Mouse (Mus musculus) forelimb bud, embryonic 11.5 days (tissue): ENCODE measurements at regions not wholly inside any gene's neighbourhood (a gene's known extent, or its start where the extent isn't known, plus 50 kb on each side); places are given as distances from the start of the nearest gene placed in this dataset.
"Not testable (repeated sequence)": the region's sequence is repeated elsewhere in the genome, so short reads cannot be mapped to it uniquely, and the experiment has no call there.

Experiments
- DNase-seq: peaks from one replicate; pipeline ENCODE4 v3.0.0-alpha.2; 2012; ENCODE audit warnings: low read depth, low spot score

GRCm38 (mm10) chr2:57185151-57185550 lies 52.3 kb upstream of the Gpd2 start:
- DNase-seq, result no peak

GRCm38 (mm10) chr2:57183108-57183507 lies 54.3 kb upstream of the Gpd2 start:
- not testable (repeated sequence) for DNase-seq

DNA sequence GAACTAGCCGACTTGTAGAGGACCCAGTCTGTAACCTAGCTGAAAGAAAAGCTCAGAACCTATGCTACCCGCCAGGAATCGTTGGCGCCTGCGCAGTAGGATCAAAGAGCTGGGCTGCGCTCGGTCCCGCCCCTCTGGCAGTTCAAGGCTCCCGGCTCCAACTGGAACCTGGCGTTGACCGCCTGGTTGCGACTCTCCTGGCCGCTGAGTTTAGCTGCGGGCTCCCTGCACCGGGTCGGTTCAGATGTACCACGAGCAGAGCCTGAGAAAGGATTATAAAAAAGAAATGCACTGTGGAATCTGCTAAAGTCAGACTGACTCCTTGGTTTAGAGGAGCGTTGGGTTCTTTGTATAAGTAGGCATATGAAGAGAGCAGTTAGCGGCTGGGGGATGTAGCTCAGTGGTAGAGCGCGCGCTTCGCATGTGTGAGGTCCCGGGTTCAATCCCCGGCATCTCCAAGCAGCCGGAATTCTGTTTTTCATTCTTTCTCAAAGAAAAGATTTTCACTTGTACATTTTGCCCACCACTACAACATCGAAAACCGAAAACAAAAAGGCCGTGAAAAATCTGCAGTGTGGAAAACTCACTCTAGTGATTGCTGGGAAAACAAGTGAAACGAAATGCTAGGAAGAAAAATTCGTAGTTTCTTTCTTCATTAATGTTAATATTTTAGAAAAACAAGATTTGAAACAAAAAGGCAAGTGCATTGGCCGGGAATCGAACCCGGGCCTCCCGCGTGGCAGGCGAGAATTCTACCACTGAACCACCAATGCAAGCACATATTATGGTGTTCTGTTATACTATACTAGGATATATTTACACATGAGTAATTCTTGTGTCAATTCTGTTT lies 55.5 kb upstream of the Gpd2 start:
- peak; percentile 89 for DNase-seq

DNA sequence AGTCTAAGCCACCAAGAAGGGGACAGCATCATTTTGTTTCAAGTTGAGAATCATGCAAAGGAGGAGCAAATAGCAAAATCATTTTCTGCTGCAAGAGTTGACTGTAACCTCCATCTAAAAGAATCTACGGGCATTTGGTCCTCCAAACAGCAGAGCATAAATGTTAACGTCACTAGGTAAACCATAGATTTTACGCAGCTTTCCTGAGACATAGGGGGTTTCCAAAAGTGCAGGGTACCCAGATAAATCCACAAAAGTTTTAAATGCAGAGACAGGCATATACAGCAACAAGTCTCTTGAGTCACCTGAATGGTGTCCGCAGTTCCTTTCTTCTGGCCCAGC lies 56.1 kb upstream of the Gpd2 start:
- DNase-seq, result no peak

DNA sequence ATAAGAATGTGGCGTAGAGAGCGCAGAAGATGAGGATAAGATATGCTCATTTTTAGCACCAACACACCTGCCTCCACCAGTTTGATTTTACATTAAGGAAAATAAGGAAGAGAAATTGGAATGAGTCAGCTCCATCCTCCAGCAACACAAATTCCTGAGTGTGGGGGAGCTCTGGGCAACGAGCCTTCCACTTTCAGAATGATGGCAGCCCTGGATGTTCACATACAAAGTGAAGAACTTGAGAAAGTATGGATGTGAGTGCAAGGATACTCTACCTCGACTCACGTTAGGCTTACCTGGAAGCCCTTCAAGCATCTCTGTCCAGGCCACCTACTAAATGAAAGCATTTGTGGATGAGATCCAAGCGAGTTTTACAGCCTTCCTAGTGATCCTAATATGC lies 54.3 kb upstream of the Nr4a2 start:
- no peak for DNase-seq

- no peak for DNase-seq
Measured at GRCm38 (mm10) chr2:57176547-57176946, 52.7 kb upstream of the Nr4a2 start.

GRCm38 (mm10) chr2:57175219-57175618 lies 51.4 kb upstream of the Nr4a2 start:
- DNase-seq, result no peak
